Mouse (Mus musculus) CD4-positive, CD25-positive, alpha-beta regulatory T cell, adult 2 months (primary cell): ENCODE data around the gene Rprd1b.

Experiments used
- DNase-seq: peaks from one replicate; pipeline ENCODE4 v3.0.0-alpha.2; 2012; ENCODE audit warnings: low read depth, low spot score

Rprd1b gene

GRCm38 (mm10) chr2:158028354-158028863 lies at the start of gene Rprd1b, which contains the start of gene Tti1:
Gene Rprd1b, plus strand, starts transcription at chr2:158028497.
Gene Tti1, minus strand, starts transcription at chr2:158028433.
- peak; percentile 94 for DNase-seq

- DNase-seq: no peak
Measured at GRCm38 (mm10) chr2:157979241-157979640, 49.1 kb upstream of the Rprd1b start.

GRCm38 (mm10) chr2:157982727-157983126 lies 45.6 kb upstream of the Rprd1b start:
- DNase-seq: no peak

- no peak for DNase-seq
Measured at GRCm38 (mm10) chr2:157983276-157983675, 45.0 kb upstream of the Rprd1b start.

GRCm38 (mm10) chr2:157985611-157986010 lies 42.7 kb upstream of the Rprd1b start:
- no peak for DNase-seq

GRCm38 (mm10) chr2:157986235-157986634 lies 42.1 kb upstream of the Rprd1b start:
- DNase-seq: no peak

GRCm38 (mm10) chr2:157988416-157989190 lies 39.7 kb upstream of the Rprd1b start:
- DNase-seq: no peak

- peak; percentile 35 for DNase-seq
Measured at GRCm38 (mm10) chr2:157989946-157990345, 38.4 kb upstream of the Rprd1b start.

GRCm38 (mm10) chr2:157991026-157991425 lies 37.3 kb upstream of the Rprd1b start:
- DNase-seq: no peak

- no peak for DNase-seq
Measured at GRCm38 (mm10) chr2:157992501-157992900, 35.8 kb upstream of the Rprd1b start.

- DNase-seq: no peak
Measured at GRCm38 (mm10) chr2:157998817-157999216, 29.5 kb upstream of the Rprd1b start.

- DNase-seq: no peak
Measured at GRCm38 (mm10) chr2:158004620-158005019, 23.7 kb upstream of the Rprd1b start.

- peak; percentile 18 for DNase-seq
Measured at GRCm38 (mm10) chr2:158005641-158006040, 22.7 kb upstream of the Rprd1b start.

- DNase-seq: no peak
Measured at GRCm38 (mm10) chr2:158009373-158009772, 18.9 kb upstream of the Rprd1b start.

- DNase-seq: no peak
Measured at GRCm38 (mm10) chr2:158012608-158013007, 15.7 kb upstream of the Rprd1b start.

GRCm38 (mm10) chr2:158017330-158017729 lies 11.0 kb upstream of the Rprd1b start:
- DNase-seq: no peak

GRCm38 (mm10) chr2:158027855-158028353 lies 393 bp upstream of the Rprd1b start:
- DNase-seq: no peak

GRCm38 (mm10) chr2:158030007-158030406 lies 1.7 kb downstream of the Rprd1b start:
- no peak for DNase-seq

GRCm38 (mm10) chr2:158035813-158036212 lies 7.5 kb downstream of the Rprd1b start:
- DNase-seq: no peak

- DNase-seq: no peak
Measured at GRCm38 (mm10) chr2:158036408-158036807, 8.1 kb downstream of the Rprd1b start.

GRCm38 (mm10) chr2:158036953-158037352 lies 8.7 kb downstream of the Rprd1b start:
- DNase-seq: no peak

- no peak for DNase-seq
Measured at GRCm38 (mm10) chr2:158037571-158037970, 9.3 kb downstream of the Rprd1b start.

GRCm38 (mm10) chr2:158039662-158040061 lies 11.4 kb downstream of the Rprd1b start:
- no peak for DNase-seq
